Mouse (Mus musculus) 3T3-L1 (cell line): ENCODE data around the gene Dapk2.

Experiments
- DNase-seq: peaks from one replicate; pipeline ENCODE4 v3.0.0-alpha.2; 2015; ENCODE audit warnings: low read depth, low spot score

The Dapk2 gene

DNA sequence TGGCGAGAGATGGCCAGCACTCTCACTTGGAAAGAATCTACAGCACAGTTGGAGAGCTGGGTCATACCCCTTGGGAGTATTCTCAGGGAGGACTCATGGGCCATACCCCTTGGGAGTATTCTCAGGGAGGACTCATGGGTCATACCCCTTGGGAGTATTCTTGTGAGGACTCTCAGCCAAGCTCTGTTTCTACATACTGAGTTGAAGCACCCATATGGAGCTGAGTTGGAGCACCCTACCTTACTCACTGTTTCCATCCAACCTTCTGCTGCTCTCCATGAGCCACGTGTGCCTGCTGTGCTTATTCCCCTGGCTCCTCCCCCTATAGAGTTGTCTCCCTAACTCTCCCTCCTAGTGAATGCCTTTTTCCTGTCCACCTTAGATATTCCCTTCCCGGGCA is 148.4 kb downstream of the Dapk2 start:
- no peak for DNase-seq

DNA sequence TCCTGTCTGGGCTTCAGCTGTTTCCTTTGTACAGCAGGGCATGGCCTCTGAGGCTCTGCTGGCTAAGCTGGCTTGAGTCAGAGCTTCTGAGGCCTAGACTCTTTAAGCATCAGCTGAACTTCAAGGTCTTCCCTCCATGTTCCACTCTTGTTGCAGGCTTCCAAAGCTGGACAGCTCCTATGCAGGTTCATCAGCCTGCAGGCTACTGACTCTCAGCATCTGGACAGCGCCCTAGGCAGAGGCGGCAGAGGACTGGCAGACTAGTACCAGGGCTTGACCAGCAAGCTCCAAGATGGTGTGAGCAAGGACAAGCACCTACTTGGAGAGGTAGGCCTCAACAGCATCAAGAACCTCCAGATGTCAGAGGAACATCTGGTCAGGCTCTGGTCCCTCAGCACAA is 149.3 kb downstream of the Dapk2 start:
- DNase-seq: peak; percentile 80

DNA sequence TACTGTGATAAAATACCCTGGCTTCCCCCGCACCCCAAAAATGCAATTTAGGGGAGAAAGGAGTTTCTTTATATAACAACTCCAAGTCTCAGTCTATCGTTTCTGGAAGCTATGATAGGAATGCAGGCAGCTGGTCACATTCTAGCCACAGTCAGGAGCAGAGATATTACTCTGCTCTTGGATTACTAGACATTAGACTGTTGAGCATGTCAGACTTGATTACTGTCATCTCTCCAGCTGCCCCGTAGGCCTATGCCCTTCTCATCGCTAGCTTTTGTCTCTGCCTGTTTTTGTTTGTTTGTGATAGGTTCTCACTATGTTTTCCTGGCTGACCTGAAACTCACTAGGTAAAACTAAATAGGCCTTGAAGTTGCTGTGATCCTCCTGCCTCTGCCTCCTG is 150.7 kb downstream of the Dapk2 start:
- no peak for DNase-seq

DNA sequence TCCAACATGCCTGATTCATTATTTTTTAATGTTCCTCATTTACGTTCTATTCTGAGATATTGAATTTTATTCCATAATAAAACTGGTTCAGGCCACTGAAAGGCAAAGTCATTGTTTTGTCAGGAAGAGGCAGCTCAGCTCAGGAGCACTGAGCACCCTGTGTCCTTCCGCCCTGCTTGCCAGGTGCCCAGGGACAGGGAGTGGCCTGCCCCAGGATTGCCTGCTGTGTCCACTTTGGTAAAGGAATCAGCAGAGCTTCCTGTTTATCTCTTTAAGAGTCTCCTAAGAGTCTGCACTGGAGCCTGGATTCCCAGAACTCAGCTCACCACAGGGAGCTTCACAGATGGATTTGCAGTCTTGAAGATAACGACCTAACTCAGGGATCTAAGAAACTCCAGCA is 153.4 kb downstream of the Dapk2 start:
- DNase-seq: no peak

DNA sequence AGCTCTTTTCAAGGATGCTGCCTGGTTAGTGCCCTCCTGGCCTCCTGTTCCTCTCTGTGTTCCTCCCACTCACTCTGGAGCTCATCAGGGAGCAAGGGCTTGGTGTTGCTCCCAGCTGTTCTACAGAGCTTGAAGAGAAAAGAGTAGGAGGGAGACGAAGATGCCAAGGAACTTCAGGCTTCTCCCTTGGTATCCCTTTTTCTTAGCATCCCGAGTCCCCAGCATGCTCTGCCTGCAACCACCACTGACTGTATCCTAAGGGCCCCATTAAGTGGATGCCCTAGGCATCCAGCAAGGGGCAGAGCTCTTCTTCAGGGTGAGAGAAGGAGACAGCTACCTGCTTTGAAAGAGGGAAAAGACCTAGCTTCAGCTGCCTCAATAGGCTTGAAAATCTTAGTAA is 158.6 kb downstream of the Dapk2 start:
- DNase-seq: no peak
